Mouse (Mus musculus) MEL (cell line): Measurements from ENCODE around the gene Iqsec1. TPM values are rescaled to one million over a fixed set of nuclear protein-coding genes. Genes with fewer than 3 reads are reported as not detected.

Experiments
- DNase-seq: peaks from one replicate; pipeline ENCODE4 v3.0.0; 2011; ENCODE audit warnings: low read depth, low spot score
- H3K27ac ChIP-seq: 2 replicates; pipeline ENCODE4 v1.5.1; 2012; ENCODE audit warnings: low read depth, mild to moderate bottlenecking, control low read depth, low read length, moderate library complexity; ENCODE audit not compliant: control insufficient read depth
- H3K27me3 ChIP-seq, 2 experiments: fragments of 150-350 bp in 1 of 2; sonication (generic) in 1 of 2; 2 replicates each; pipeline ENCODE4 v1.6.1; 2012; ENCODE audit warnings: low read length in 2 of 2, mild to moderate bottlenecking in 2 of 2, improper control_type of control experiment in 1 of 2, moderate library complexity in 1 of 2; ENCODE audit not compliant: insufficient read depth in 2 of 2, control insufficient read depth in 1 of 2
- H3K36me3 ChIP-seq, 2 experiments: 2 replicates each; pipeline ENCODE4 v1.6.1; 2012 to 2014; ENCODE audit warnings: low read length in 2 of 2, improper control_type of control experiment in 1 of 2, inconsistent platforms in 1 of 2, mild to moderate bottlenecking in 1 of 2; ENCODE audit not compliant: insufficient read depth in 2 of 2, control insufficient read depth in 1 of 2
- H3K4me1 ChIP-seq, 2 experiments: fragments of 150-350 bp in 1 of 2; sonication (generic) in 1 of 2; 2 replicates each; pipeline ENCODE4 v1.6.1; 2012; ENCODE audit warnings: low read length in 2 of 2, improper control_type of control experiment in 1 of 2, mild to moderate bottlenecking in 1 of 2; ENCODE audit not compliant: insufficient read depth in 2 of 2, control insufficient read depth in 1 of 2
- H3K4me3 ChIP-seq, 2 experiments: fragments of 150-350 bp in 1 of 2; sonication (generic) in 1 of 2; 2 replicates each; pipeline ENCODE4 v1.5.1; 2012; ENCODE audit warnings: low read depth in 2 of 2, low read length in 2 of 2, mild to moderate bottlenecking in 2 of 2, moderate library complexity in 2 of 2, control low read depth in 1 of 2, improper control_type of control experiment in 1 of 2; ENCODE audit not compliant: control insufficient read depth in 1 of 2, insufficient read depth in 1 of 2
- H3K79me2 ChIP-seq: 2 replicates; pipeline ENCODE4 v1.6.1; 2012; ENCODE audit warnings: mild to moderate bottlenecking, low read length, moderate library complexity; ENCODE audit not compliant: control insufficient read depth, poor library complexity, insufficient read depth
- H3K9ac ChIP-seq: 2 replicates; pipeline ENCODE4 v1.6.1; 2012; ENCODE audit warnings: low read depth, mild to moderate bottlenecking, control low read depth, low read length, moderate library complexity; ENCODE audit not compliant: control insufficient read depth, poor library complexity, severe bottlenecking
- H3K9me3 ChIP-seq: fragments of 150-350 bp; sonication (generic); replicated peaks from 2 replicates; pipeline ENCODE4 v1.6.1; 2012; ENCODE audit warnings: mild to moderate bottlenecking, low read length, improper control_type of control experiment, moderate library complexity; ENCODE audit not compliant: insufficient read depth
- CTCF ChIP-seq, 3 experiments: IDR thresholded peaks in 2 of 3; conservative IDR thresholded peaks in 1 of 3; 2 replicates each; pipeline ENCODE4 v1.5.1; 2011 to 2012; ENCODE audit warnings: low read length in 3 of 3, low read depth in 2 of 3, mild to moderate bottlenecking in 2 of 3, improper control_type of control experiment in 1 of 3, inconsistent platforms in 1 of 3, mixed read lengths in 1 of 3, moderate library complexity in 1 of 3; ENCODE audit not compliant: control insufficient read depth in 1 of 3, insufficient read depth in 1 of 3, poor library complexity in 1 of 3, severe bottlenecking in 1 of 3
- EP300 ChIP-seq, 2 experiments: IDR thresholded peaks; 2 replicates each; pipeline ENCODE4 v1.6.1; 2011; ENCODE audit warnings: improper control_type of control experiment in 2 of 2, low read length in 2 of 2, low read depth in 1 of 2, mild to moderate bottlenecking in 1 of 2
- HCFC1 ChIP-seq: IDR thresholded peaks from 2 replicates; pipeline ENCODE4 v1.6.1; 2012; ENCODE audit warnings: low read depth, mild to moderate bottlenecking, inconsistent platforms, low read length, improper control_type of control experiment, moderate library complexity
- KAT2A ChIP-seq: conservative IDR thresholded peaks from 2 replicates; pipeline ENCODE4 v1.6.1; 2012; ENCODE audit warnings: low read depth, low read length, improper control_type of control experiment, inconsistent platforms
- MAX ChIP-seq: IDR thresholded peaks from 2 replicates; pipeline ENCODE4 v1.6.1; 2011; ENCODE audit warnings: low read length, improper control_type of control experiment
- MAZ ChIP-seq: IDR thresholded peaks from 2 replicates; pipeline ENCODE4 v1.6.1; 2012; ENCODE audit warnings: low read depth, mild to moderate bottlenecking, inconsistent platforms, low read length, improper control_type of control experiment
- MXI1 ChIP-seq: IDR thresholded peaks from 2 replicates; pipeline ENCODE4 v1.6.1; 2011; ENCODE audit warnings: mild to moderate bottlenecking, low read depth, low read length, improper control_type of control experiment
- MYC ChIP-seq: IDR thresholded peaks from 2 replicates; pipeline ENCODE4 v1.6.1; 2011; ENCODE audit warnings: low read depth, mild to moderate bottlenecking, low read length, improper control_type of control experiment, moderate library complexity
- POLR2A ChIP-seq, 2 experiments: IDR thresholded peaks; 2 replicates each; pipeline ENCODE4 v1.6.1; 2011 to 2012; ENCODE audit warnings: low read length in 2 of 2, mild to moderate bottlenecking in 2 of 2, control low read depth in 1 of 2, improper control_type of control experiment in 1 of 2, low read depth in 1 of 2, moderate library complexity in 1 of 2; ENCODE audit not compliant: control insufficient read depth in 1 of 2, insufficient read depth in 1 of 2, poor library complexity in 1 of 2
- POLR2AphosphoS5 ChIP-seq: IDR thresholded peaks from 2 replicates; pipeline ENCODE4 v1.6.1; 2012; ENCODE audit warnings: low read depth, borderline replicate concordance, mild to moderate bottlenecking, inconsistent platforms, low read length, moderate library complexity, mixed read lengths
- RAD21 ChIP-seq: IDR thresholded peaks from 2 replicates; pipeline ENCODE4 v1.6.1; 2011; ENCODE audit warnings: mild to moderate bottlenecking, low read depth, low read length, improper control_type of control experiment
- SIN3A ChIP-seq: IDR thresholded peaks from 2 replicates; pipeline ENCODE4 v1.6.1; 2012; ENCODE audit warnings: low read length, improper control_type of control experiment, inconsistent platforms
- ZKSCAN1 ChIP-seq: IDR thresholded peaks from 2 replicates; pipeline ENCODE4 v1.6.1; 2012; ENCODE audit warnings: low read depth, mild to moderate bottlenecking, inconsistent platforms, low read length, improper control_type of control experiment, moderate library complexity
- ZNF384 ChIP-seq: IDR thresholded peaks from 2 replicates; pipeline ENCODE4 v1.6.1; 2012; ENCODE audit warnings: low read depth, mild to moderate bottlenecking, inconsistent platforms, low read length, improper control_type of control experiment
- polyA plus RNA-seq, 2 experiments: library from polyadenylated mRNA; stranded (reverse) in 1 of 2; unstranded in 1 of 2; fragments of >175 nt in 1 of 2; fragments of >200 nt in 1 of 2; gene quantifications; 2 replicates each; pipeline versions ENCODE4 v1.2.1 to v1.2.4; 2012; ENCODE audit warnings: low replicate concordance in 2 of 2, low read depth in 1 of 2; ENCODE audit not compliant: insufficient read length in 2 of 2, insufficient read depth in 1 of 2, missing spikeins in 1 of 2
- total RNA-seq: library from RNA; depleted of rRNA; stranded (reverse); fragments of 300-350 nt; gene quantifications from 2 replicates; pipeline ENCODE4 v1.2.3, GENCODE M21; 2012

Iqsec1 gene
- total and polyA plus RNA-seq, 3 experiments: 14.8 to 73.4 (median 30.8) TPM

DNA sequence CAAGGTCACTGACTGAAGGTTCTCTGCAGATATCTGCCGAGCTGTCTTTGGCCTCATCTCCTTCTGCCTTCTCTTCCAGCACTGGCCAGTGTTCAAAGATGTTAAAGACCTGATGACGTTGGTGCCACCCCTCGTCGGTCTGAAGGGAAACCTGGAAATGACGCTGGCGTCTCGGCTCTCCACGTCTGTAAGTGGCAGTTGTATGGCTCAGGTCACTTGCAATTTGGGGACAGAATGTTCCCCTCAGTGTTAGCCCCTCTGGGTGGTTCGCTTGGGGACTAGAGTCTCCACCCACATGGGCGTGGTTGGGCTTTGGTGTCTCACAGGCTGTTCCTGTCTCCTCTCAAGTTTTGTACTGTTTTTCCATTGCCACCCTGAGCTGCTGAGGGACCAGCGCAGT, 363.8 kb downstream of the Iqsec1 start (continued):
- TF ChIP-seq ZNF384 (no peak), POLR2AphosphoS5 (no peak), MYC (no peak), ZKSCAN1 (no peak), MAZ (no peak)

GRCm38 (mm10) chr6:90624184-90624583, 364.3 kb downstream of the Iqsec1 start:
- Histone ChIP-seq H3K27me3 (no peaks in the 10 kb centered on the region), H3K79me2 (peaks cover 49% of the 10 kb centered on the region), H3K4me3 (peak overlapping the region in 1 of 2 experiments; percentile 24; a peak in 1 of 4 replicates), H3K9me3 (no peaks in the 10 kb centered on the region), H3K9ac (peak overlapping the region; percentile 49), H3K4me1 (peaks cover 30 to 65% of the 10 kb centered on the region in 2 experiments; a peak in 3 of 4 replicates), H3K36me3 (peaks cover 6 to 48% of the 10 kb centered on the region in 2 experiments), H3K27ac (peak overlapping the region; percentile 98)
- no peak for DNase-seq
- TF ChIP-seq MYC: no peak
- TF ChIP-seq MAX: no peak
- no peak for TF ChIP-seq CTCF (IDR thresholded peaks at IDR 0.05 in 2 of 3, conservative IDR thresholded peaks at IDR 0.05 in 1 of 3; ENCODE audit: control insufficient read depth in 1 of 3, insufficient read depth in 1 of 3, low read depth in 2 of 3, low read length in 3 of 3, poor library complexity in 1 of 3, severe bottlenecking in 1 of 3)
- TF ChIP-seq SIN3A: 0 out of 2 replicates have a peak, but pooled peaks have one; percentile 7
- no peak for TF ChIP-seq POLR2A (IDR thresholded peaks at IDR 0.05; ENCODE audit: control insufficient read depth in 1 of 2, insufficient read depth in 1 of 2, low read depth in 1 of 2, low read length in 2 of 2, poor library complexity in 1 of 2)
- TF ChIP-seq POLR2AphosphoS5: no peak
- no peak; the same call in 1 of the 2 replicates for TF ChIP-seq MXI1
- TF ChIP-seq RAD21: no peak

GRCm38 (mm10) chr6:90623456-90623836, 365.0 kb downstream of the Iqsec1 start:
- peaks cover 24 to 60% of the 10 kb centered on the region in 2 experiments; a peak in 3 of 4 replicates for H3K4me1 ChIP-seq
- H3K36me3 ChIP-seq: peaks cover 6 to 42% of the 10 kb centered on the region in 2 experiments
- DNase-seq: no peak
- peaks cover 57% of the 10 kb centered on the region for H3K79me2 ChIP-seq
- peak overlapping the region; percentile 54 for H3K9ac ChIP-seq
- no peaks in the 10 kb centered on the region for H3K27me3 ChIP-seq
- H3K4me3 ChIP-seq: peak overlapping the region; percentile 11 to 24; a peak in 1 of 4 replicates
- no peaks in the 10 kb centered on the region for H3K9me3 ChIP-seq
- TF ChIP-seq KAT2A: no peak
- no peak for TF ChIP-seq HCFC1
- peak in 1 of 2 experiments; percentile 43; a peak in 2 of 4 replicates for TF ChIP-seq EP300 (IDR thresholded peaks at IDR 0.05; ENCODE audit: low read depth in 1 of 2, low read length in 2 of 2)
- TF ChIP-seq, all 39 proteins: peak for 1
- peak overlapping the region; percentile 98 for H3K27ac ChIP-seq
